ENCODE assay signal across 11 mouse cellular contexts in the genomic region with DNA sequence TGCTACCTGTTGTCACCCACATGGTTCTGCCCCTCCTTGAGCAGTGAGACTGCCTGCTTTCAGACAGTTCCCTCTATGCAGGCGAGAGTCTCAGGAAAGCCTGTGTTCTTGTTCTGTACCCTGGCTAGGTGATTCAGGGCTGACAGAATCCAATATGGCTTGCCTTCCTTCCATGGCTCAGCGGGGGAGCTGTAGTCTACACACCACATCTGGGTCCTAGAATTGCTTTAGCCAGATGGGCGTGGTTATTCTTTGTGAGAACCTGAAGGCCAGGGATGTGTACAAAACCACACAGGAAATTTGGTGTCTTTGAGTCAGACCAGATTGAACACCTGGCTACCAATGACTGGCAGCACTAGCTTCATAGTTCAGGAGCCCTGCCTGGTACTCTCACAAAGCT. TPM values are rescaled to one million over a fixed set of nuclear protein-coding genes. Genes with fewer than 3 reads are reported as not detected.
A peak's percentile ranks its signal among the peaks of the same experiment; 100 is the strongest.
DNase-seq lines count a peak whose midpoint lies in the region; ATAC-seq and TF ChIP-seq lines count a peak whose summit lies in the region.
"Had no signal": no experiment of that assay in that cellular context is flagged by ENCODE, and none has a peak within 500 bp of the region (broad histone marks: within the 10 kb centered on the region; RNA-seq: fewer than 3 reads in every experiment).

No protein-coding gene starts in this region.

- no peak overlapping the region for H3K9ac ChIP-seq in heart, embryonic 11.5 days (ENCODE audit: low read depth, low read length)
- no peak overlapping the region for H3K9ac ChIP-seq in lung, embryonic 15.5 days
- no peak overlapping the region for H3K9ac ChIP-seq in stomach, embryonic 16.5 days (ENCODE audit: low read length)
- H3K9ac ChIP-seq: embryonic facial prominence, embryonic 15.5 days; liver, embryonic 15.5 days had no signal

- H3K4me1 ChIP-seq in heart, embryonic 11.5 days (ENCODE audit: control insufficient read depth, insufficient read depth, low read length), result peaks cover 61% of the 10 kb centered on the region
- H3K4me1 ChIP-seq in lung, embryonic 15.5 days, result peaks cover 37% of the 10 kb centered on the region
- peaks cover 10% of the 10 kb centered on the region for H3K4me1 ChIP-seq in lung, adult 2 months (ENCODE audit: control insufficient read depth, insufficient read depth, low read length)
- peaks cover 31% of the 10 kb centered on the region for H3K4me1 ChIP-seq in stomach, embryonic 16.5 days (ENCODE audit: control insufficient read depth, insufficient read depth, low read length)
- H3K4me1 ChIP-seq: liver, embryonic 15.5 days had no signal

- 72% methylated on average over 3 of the region's 3 CpGs for WGBS in heart, embryonic 11.5 days (ENCODE audit: insufficient replicate concordance)
- WGBS in lung, embryonic 15.5 days, result 66% methylated on average over 3 of the region's 3 CpGs
- 56% methylated on average over 3 of the region's 3 CpGs for WGBS in lung, adult 2 months
- 64% methylated on average over 3 of the region's 3 CpGs for WGBS in stomach, embryonic 16.5 days

- no peaks in the 10 kb centered on the region for H3K36me3 ChIP-seq in heart, embryonic 11.5 days (ENCODE audit: control insufficient read depth, insufficient read depth, low read length)
- H3K36me3 ChIP-seq in lung, embryonic 15.5 days, result no peaks in the 10 kb centered on the region
- no peaks in the 10 kb centered on the region for H3K36me3 ChIP-seq in stomach, embryonic 16.5 days (ENCODE audit: control insufficient read depth, insufficient read depth, low read length)
- H3K36me3 ChIP-seq: embryonic facial prominence, embryonic 15.5 days; liver, embryonic 15.5 days had no signal

- no peaks in the 10 kb centered on the region; the same call in 1 of the 2 replicates for H3K9me3 ChIP-seq in heart, embryonic 11.5 days (replicated peaks; ENCODE audit: control insufficient read depth, low read length)
- no peaks in the 10 kb centered on the region for H3K9me3 ChIP-seq in lung, embryonic 15.5 days
- 0 out of 2 replicates have a peak, but pooled peaks cover 1% of the 10 kb centered on the region for H3K9me3 ChIP-seq in stomach, embryonic 16.5 days (replicated peaks; ENCODE audit: control insufficient read depth, low read length)
- H3K9me3 ChIP-seq: liver, embryonic 15.5 days had no signal

- no peak for ATAC-seq in heart, embryonic 11.5 days (replicated peaks; ENCODE audit: insufficient number of reproducible peaks, low FRiP score, low TSS enrichment)
- no peak for ATAC-seq in lung, embryonic 15.5 days (ENCODE audit: borderline replicate concordance, extremely low read depth, low FRiP score, low TSS enrichment)
- no peak for ATAC-seq in stomach, embryonic 16.5 days (ENCODE audit: insufficient read depth, low FRiP score)

- no peaks in the 10 kb centered on the region for H3K27me3 ChIP-seq in heart, embryonic 11.5 days (ENCODE audit: control insufficient read depth, insufficient read depth, low read length)
- no peaks in the 10 kb centered on the region for H3K27me3 ChIP-seq in lung, embryonic 15.5 days
- H3K27me3 ChIP-seq in stomach, embryonic 16.5 days (ENCODE audit: control insufficient read depth, insufficient read depth, low read length), result no peaks in the 10 kb centered on the region
- H3K27me3 ChIP-seq: embryonic facial prominence, embryonic 15.5 days; liver, embryonic 15.5 days had no signal

- TF ChIP-seq POLR2A in lung, adult 2 months (IDR thresholded peaks at IDR 0.05; ENCODE audit: borderline replicate concordance, extremely low read depth, low read depth, low read length), result no peak

- no peak for DNase-seq in heart, adult 8-10 months (ENCODE audit: low spot score)
- no peak for DNase-seq in lung, adult 2 months
- DNase-seq in induced T-regulatory cell, adult 2 months (ENCODE audit: low read depth), result peak; percentile 19
- no peak for DNase-seq in urinary bladder, postnatal 36 days (ENCODE audit: low spot score in 2 of 2)
- DNase-seq in layer of hippocampus, adult 11-12 months (ENCODE audit: low spot score), result no peak

- TF ChIP-seq CTCF in lung, adult 2 months (IDR thresholded peaks at IDR 0.05; ENCODE audit: insufficient read depth, low read length), result no peak

- H3K27ac ChIP-seq in heart, embryonic 11.5 days (ENCODE audit: low read depth, low read length), result peak overlapping the region; percentile 11
- peak overlapping the region; percentile 44 for H3K27ac ChIP-seq in lung, embryonic 15.5 days
- H3K27ac ChIP-seq in stomach, embryonic 16.5 days (ENCODE audit: low read length), result peak overlapping the region; percentile 64; the same call in 1 of the 2 replicates
- H3K27ac ChIP-seq: embryonic facial prominence, embryonic 15.5 days; liver, embryonic 15.5 days had no signal

- H3K4me3 ChIP-seq in heart, embryonic 11.5 days (ENCODE audit: low read depth, low read length), result no peak overlapping the region
- H3K4me3 ChIP-seq in lung, embryonic 15.5 days, result no peak overlapping the region
- H3K4me3 ChIP-seq in lung, adult 2 months (replicated peaks; ENCODE audit: extremely low read depth, low read depth, low read length), result no peak overlapping the region
- H3K4me3 ChIP-seq in stomach, embryonic 16.5 days (replicated peaks; ENCODE audit: low read length), result no peak overlapping the region
- H3K4me3 ChIP-seq: embryonic facial prominence, embryonic 15.5 days; liver, embryonic 15.5 days had no signal

- H3K4me2 ChIP-seq in heart, embryonic 11.5 days, result no peak overlapping the region
- H3K4me2 ChIP-seq in lung, embryonic 15.5 days, result no peak overlapping the region
- no peak overlapping the region for H3K4me2 ChIP-seq in stomach, embryonic 16.5 days (ENCODE audit: low read depth, low read length)
- H3K4me2 ChIP-seq: embryonic facial prominence, embryonic 15.5 days; liver, embryonic 15.5 days had no signal

RNA-seq across cellular contexts. Expression of a gene that starts 13.7 kb away (rescaled TPM):
- polyA plus RNA-seq in heart, embryonic 11.5 days (2014; fragmentation: Nextera tagmentation; extraction: Ambion mirVana), result 9.2 and 12.1 TPM in 2 replicates
- total RNA-seq in heart, adult 8-10 months (2022), result 10 to 100 TPM; 30.9 to 36.9 (median 32.8) TPM
- 5.5 and 6.0 TPM in 2 replicates for polyA plus RNA-seq in lung, embryonic 15.5 days (2015; fragmentation: Nextera tagmentation; extraction: Ambion mirVana)
- 26.7 and 28.2 TPM in 2 replicates for polyA plus RNA-seq in lung, adult 2 months (2012; rRNA removed)
- polyA plus RNA-seq in stomach, embryonic 16.5 days (2015; fragmentation: Nextera tagmentation; extraction: Ambion mirVana), result 10.0 and 10.1 TPM in 2 replicates
- polyA plus RNA-seq: C2C12 had no signal

RNA-seq across cellular contexts. Expression of a gene that starts 25.4 kb away (rescaled TPM):
- 1.2 and 2.4 TPM in 2 replicates for polyA plus RNA-seq in heart, embryonic 11.5 days (2014; fragmentation: Nextera tagmentation; extraction: Ambion mirVana)
- total RNA-seq in heart, adult 8-10 months (2022), result under 1 TPM in 1 of 4 experiments, not detected in 3; 0.28 TPM
- polyA plus RNA-seq in lung, embryonic 15.5 days (2015; fragmentation: Nextera tagmentation; extraction: Ambion mirVana), result 4.4 and 4.5 TPM in 2 replicates
- polyA plus RNA-seq in lung, adult 2 months (2012; rRNA removed), result 0.42 and 0.62 TPM in 2 replicates
- polyA plus RNA-seq in stomach, embryonic 16.5 days (2015; fragmentation: Nextera tagmentation; extraction: Ambion mirVana), result 18.3 and 18.5 TPM in 2 replicates

RNA-seq across cellular contexts. Expression of a gene that starts 50.8 kb away (rescaled TPM):
- 36.2 and 48.4 TPM in 2 replicates for polyA plus RNA-seq in heart, embryonic 11.5 days (2014; fragmentation: Nextera tagmentation; extraction: Ambion mirVana)
- total RNA-seq in heart, adult 8-10 months (2022), result 10 to 100 TPM; 13.6 to 15.2 (median 14.3) TPM
- 105 and 107 TPM in 2 replicates for polyA plus RNA-seq in lung, embryonic 15.5 days (2015; fragmentation: Nextera tagmentation; extraction: Ambion mirVana)
- polyA plus RNA-seq in lung, adult 2 months (2012; rRNA removed), result 83.1 and 85.1 TPM in 2 replicates
- polyA plus RNA-seq in stomach, embryonic 16.5 days (2015; fragmentation: Nextera tagmentation; extraction: Ambion mirVana), result 75.8 and 84.7 TPM in 2 replicates

Comparison
In these comparisons a context has a peak if more than half of its experiments do, and no peak if none do; other contexts are left out.
1. H3K27ac ChIP-seq: peak in every context shown above with its lines; median percentile 64 in stomach, embryonic 16.5 days; 44 in lung, embryonic 15.5 days; 11 in heart, embryonic 11.5 days.